Mouse (Mus musculus) myocyte (in vitro differentiated cells): Measurements from ENCODE around the gene Adcy10.

Experiments
- CEBPB ChIP-seq: IDR thresholded peaks from 2 replicates; pipeline ENCODE4 v1.6.1; 2011; ENCODE audit warnings: mild to moderate bottlenecking, moderate library complexity; ENCODE audit not compliant: poor library complexity, insufficient read depth, severe bottlenecking
- E2F4 ChIP-seq: IDR thresholded peaks from one replicate; pipeline ENCODE4 v1.6.1; 2011; ENCODE audit warnings: mild to moderate bottlenecking, control low read depth, moderate library complexity; ENCODE audit not compliant: insufficient read depth
- MAX ChIP-seq: IDR thresholded peaks from one replicate; pipeline ENCODE4 v1.6.1; 2011; ENCODE audit warnings: low read depth, mild to moderate bottlenecking, control low read depth
- POLR2A ChIP-seq: IDR thresholded peaks from one replicate; pipeline ENCODE4 v1.6.1; 2011; ENCODE audit warnings: low read depth, mild to moderate bottlenecking, control low read depth, moderate library complexity; ENCODE audit not compliant: insufficient read length
- POLR2AphosphoS2 ChIP-seq: IDR thresholded peaks from one replicate; pipeline ENCODE4 v1.6.1; 2011; ENCODE audit warnings: low read depth, control low read depth; ENCODE audit not compliant: insufficient read length
- TCF12 ChIP-seq: IDR thresholded peaks from one replicate; pipeline ENCODE4 v1.6.1; 2011; ENCODE audit warnings: mild to moderate bottlenecking, control low read depth; ENCODE audit not compliant: poor library complexity, insufficient read depth, severe bottlenecking

- TF ChIP-seq TCF12 (no peak), E2F4 (no peak), POLR2A (no peak), CEBPB (no peak), MAX (no peak), POLR2AphosphoS2 (no peak)
Measured at GRCm38 (mm10) chr1:165559073-165559472, 74.1 kb downstream of the Adcy10 start.
